Mouse (Mus musculus) stomach, postnatal 0 days (tissue): Measurements from ENCODE around the gene Rnase4. TPM values are rescaled to one million over a fixed set of nuclear protein-coding genes. Genes with fewer than 3 reads are reported as not detected.
A peak's percentile ranks its signal among the peaks of the same experiment; 100 is the strongest.

ENCODE experiments used
- ATAC-seq: fragments of 200-750 bp; cut with Nextera tagmentation; 2 replicates; pipeline ENCODE4 v1.8.0; 2017; ENCODE audit not compliant: low FRiP score, low TSS enrichment
- DNase-seq: peaks from one replicate; pipeline ENCODE4 v3.0.0-alpha.2; 2016; ENCODE audit warnings: low spot score
- H3K27ac ChIP-seq: fragments of 300-500 bp; sonication (generic); replicated peaks from 2 replicates; pipeline ENCODE4 v1.5.1; 2014; ENCODE audit warnings: mild to moderate bottlenecking, control low read depth
- H3K27me3 ChIP-seq: fragments of 300-500 bp; sonication (generic); 2 replicates; pipeline ENCODE4 v1.6.1; 2014; ENCODE audit warnings: low read length; ENCODE audit not compliant: control insufficient read depth, insufficient read depth
- H3K36me3 ChIP-seq: fragments of 300-500 bp; sonication (generic); 2 replicates; pipeline ENCODE4 v1.6.1; 2014; ENCODE audit warnings: low read length, mixed read lengths; ENCODE audit not compliant: control insufficient read depth, insufficient read depth
- H3K4me1 ChIP-seq: fragments of 300-500 bp; sonication (generic); replicated peaks from 2 replicates; pipeline ENCODE4 v1.6.1; 2014; ENCODE audit warnings: antibody characterized with exemption; ENCODE audit not compliant: control insufficient read depth, insufficient read depth
- H3K4me2 ChIP-seq: fragments of 300-500 bp; sonication (generic); replicated peaks from 2 replicates; pipeline ENCODE4 v1.6.1; 2014; ENCODE audit warnings: low read depth, mild to moderate bottlenecking, control low read depth, moderate library complexity
- H3K4me3 ChIP-seq: fragments of 300-500 bp; sonication (generic); 2 replicates; pipeline ENCODE4 v1.5.1; 2014; ENCODE audit warnings: low read depth, low read length, control low read depth
- H3K9ac ChIP-seq: fragments of 300-500 bp; sonication (generic); 2 replicates; pipeline ENCODE4 v1.6.1; 2014; ENCODE audit warnings: mild to moderate bottlenecking, low read length, control low read depth, mixed read lengths
- H3K9me3 ChIP-seq: fragments of 300-500 bp; sonication (generic); 2 replicates; pipeline ENCODE4 v1.6.1; 2016; ENCODE audit warnings: low read length; ENCODE audit not compliant: control insufficient read depth
- CTCF ChIP-seq: IDR thresholded peaks from 2 replicates; pipeline ENCODE4 v1.5.1; 2016; ENCODE audit warnings: antibody characterized with exemption, low read depth, mild to moderate bottlenecking, moderate library complexity
- EP300 ChIP-seq: optimal IDR thresholded peaks from 2 replicates; pipeline ENCODE3; 2016; ENCODE audit warnings: antibody characterized with exemption
- WGBS: fragments of 180-500 bp; shearing (Covaris S2); extraction: QIAGEN DNeasy Blood & Tissue Kit; methylation state at CpG from one replicate; pipeline ENCODE4 v1.1.7; 2014; 5-methylcytosine and 5-hydroxymethylcytosine counted together
- polyA plus RNA-seq: library from polyadenylated mRNA; unstranded; fragments of >200 nt; fragmentation: Nextera tagmentation; extraction: Ambion mirVana; gene quantifications from 2 replicates; pipeline ENCODE4 v1.2.1, GENCODE M21; 2015

Rnase4 gene
- polyA plus RNA-seq, 1 experiment from 2014 or later, result 152 TPM

GRCm38 (mm10) chr14:51087762-51088161, 3.1 kb upstream of the Rnase4 start:
- ATAC-seq (no peak), DNase-seq (no peak)
- H3K4me3 ChIP-seq, result peak overlapping the region; percentile 63
- no peaks in the 10 kb centered on the region for H3K36me3 ChIP-seq
- peak overlapping the region; percentile 77 for H3K4me2 ChIP-seq
- 0 out of 2 replicates have a peak overlapping the region, but pooled peaks have one; percentile 24 for H3K27ac ChIP-seq
- WGBS, result 19% methylated on average over 9 of the region's 9 CpGs
- no peaks in the 10 kb centered on the region for H3K4me1 ChIP-seq
- no peaks in the 10 kb centered on the region for H3K27me3 ChIP-seq
- no peak overlapping the region for H3K9ac ChIP-seq
- H3K9me3 ChIP-seq, result no peaks in the 10 kb centered on the region
- TF ChIP-seq EP300 (no peak), CTCF (no peak)

GRCm38 (mm10) chr14:51088166-51088969, 2.5 kb upstream of the Rnase4 start:
- no peak for TF ChIP-seq CTCF
- TF ChIP-seq EP300, result no peak
- Histone ChIP-seq H3K4me1 (no peaks in the 10 kb centered on the region), H3K27ac (peak overlapping the region; percentile 90), H3K4me3 (peak overlapping the region; percentile 63), H3K36me3 (no peaks in the 10 kb centered on the region), H3K9me3 (no peaks in the 10 kb centered on the region), H3K4me2 (peak overlapping the region; percentile 77), H3K27me3 (no peaks in the 10 kb centered on the region), H3K9ac (peak overlapping the region; percentile 62)
- ATAC-seq (peak; percentile 31), DNase-seq (peak; percentile 68)
- WGBS, result 1% methylated on average over 23 of the region's 23 CpGs

- under 1% methylated on average over 34 of the region's 34 CpGs for WGBS
Measured at GRCm38 (mm10) chr14:51088970-51089673, 1.8 kb upstream of the Rnase4 start.

GRCm38 (mm10) chr14:51089674-51090076, 1.2 kb upstream of the Rnase4 start:
- peak overlapping the region; percentile 90 for H3K27ac ChIP-seq
- H3K4me1 ChIP-seq, result no peaks in the 10 kb centered on the region
- WGBS, result 0% methylated on average over 15 of the region's 15 CpGs
- H3K36me3 ChIP-seq, result no peaks in the 10 kb centered on the region
- peak overlapping the region; percentile 66 for H3K9ac ChIP-seq
- H3K4me2 ChIP-seq, result peak overlapping the region; percentile 77
- peak overlapping the region; percentile 63 for H3K4me3 ChIP-seq
- no peaks in the 10 kb centered on the region for H3K27me3 ChIP-seq
- ATAC-seq (peak; percentile 19), DNase-seq (peak; percentile 42)
- H3K9me3 ChIP-seq, result no peaks in the 10 kb centered on the region
- no peak for TF ChIP-seq CTCF
- no peak for TF ChIP-seq EP300

More at GRCm38 (mm10) chr14:51088970-51089673, 1.8 kb upstream of the Rnase4 start:
- H3K9me3 ChIP-seq, result no peaks in the 10 kb centered on the region
- H3K4me1 ChIP-seq, result no peaks in the 10 kb centered on the region
- peak overlapping the region; percentile 63 for H3K4me3 ChIP-seq
- DNase-seq, result peak; percentile 93
- H3K27me3 ChIP-seq, result no peaks in the 10 kb centered on the region
- peak overlapping the region; percentile 90 for H3K27ac ChIP-seq
- no peaks in the 10 kb centered on the region for H3K36me3 ChIP-seq
- H3K9ac ChIP-seq, result peak overlapping the region; percentile 66
- peak overlapping the region; percentile 77 for H3K4me2 ChIP-seq
- TF ChIP-seq EP300 (no peak), CTCF (no peak)
- peak; percentile 88 for ATAC-seq

- H3K9me3 ChIP-seq, result no peaks in the 10 kb centered on the region
Measured at GRCm38 (mm10) chr14:51090077-51090781, 648 bp upstream of the Rnase4 start.

More at GRCm38 (mm10) chr14:51090077-51090781, 648 bp upstream of the Rnase4 start:
- H3K4me2 ChIP-seq, result peak overlapping the region; percentile 77
- H3K4me1 ChIP-seq, result no peaks in the 10 kb centered on the region
- TF ChIP-seq CTCF (no peak), EP300 (no peak)
- H3K9ac ChIP-seq, result peak overlapping the region; percentile 66
- under 1% methylated on average over 27 of the region's 27 CpGs for WGBS
- H3K27me3 ChIP-seq, result no peaks in the 10 kb centered on the region
- peak overlapping the region; percentile 90 for H3K27ac ChIP-seq
- ATAC-seq (peak; percentile 59), DNase-seq (peak; percentile 82)
- no peaks in the 10 kb centered on the region for H3K36me3 ChIP-seq
- H3K4me3 ChIP-seq, result peak overlapping the region; percentile 63
